ENCODE assay signal across 8 mouse cellular contexts in genomic region chr12:7776335-7776734, GRCm38 (mm10).
DNase-seq lines count a peak whose midpoint lies in the region; ATAC-seq lines count a peak whose summit lies in the region.

No protein-coding gene starts in this region.

- H3K27ac ChIP-seq in embryonic facial prominence, embryonic 14.5 days (replicated peaks; ENCODE audit: low read depth, low read length) = no peak overlapping the region
- H3K27ac ChIP-seq in midbrain, embryonic 14.5 days (replicated peaks; ENCODE audit: low read depth, low read length) = no peak overlapping the region

- WGBS in embryonic facial prominence, embryonic 14.5 days = 58% methylated on average over 3 of the region's 3 CpGs
- 26% methylated on average over 3 of the region's 3 CpGs for WGBS in midbrain, embryonic 14.5 days

- H3K4me3 ChIP-seq in embryonic facial prominence, embryonic 14.5 days (ENCODE audit: low read depth, low read length) = no peak overlapping the region
- no peak overlapping the region for H3K4me3 ChIP-seq in midbrain, embryonic 14.5 days (replicated peaks; ENCODE audit: low read depth, low read length)

- ATAC-seq in embryonic facial prominence, embryonic 14.5 days (ENCODE audit: low read depth) = peak; percentile 82
- peak; percentile 49; the same call in 1 of the 2 replicates for ATAC-seq in midbrain, embryonic 14.5 days (ENCODE audit: low FRiP score, low TSS enrichment)
- ATAC-seq in activated CD4-positive, CD25-positive, alpha-beta regulatory T cell, adult 4 months = no peak

- no peaks in the 10 kb centered on the region for H3K36me3 ChIP-seq in embryonic facial prominence, embryonic 14.5 days (ENCODE audit: control insufficient read depth, insufficient read depth, low read length)
- no peaks in the 10 kb centered on the region for H3K36me3 ChIP-seq in midbrain, embryonic 14.5 days (ENCODE audit: control insufficient read depth, insufficient read depth, low read length)

- no peaks in the 10 kb centered on the region for H3K9me3 ChIP-seq in embryonic facial prominence, embryonic 14.5 days (ENCODE audit: control insufficient read depth, low read length)
- H3K9me3 ChIP-seq in midbrain, embryonic 14.5 days (ENCODE audit: control insufficient read depth, low read length) = no peaks in the 10 kb centered on the region

- no peak overlapping the region for H3K9ac ChIP-seq in embryonic facial prominence, embryonic 14.5 days (ENCODE audit: low read depth, low read length)
- H3K9ac ChIP-seq in midbrain, embryonic 14.5 days (replicated peaks; ENCODE audit: low read length) = no peak overlapping the region

- no peak overlapping the region for H3K4me2 ChIP-seq in embryonic facial prominence, embryonic 14.5 days (ENCODE audit: low read depth, low read length)
- no peak overlapping the region for H3K4me2 ChIP-seq in midbrain, embryonic 14.5 days (ENCODE audit: low read length)

- no peaks in the 10 kb centered on the region for H3K4me1 ChIP-seq in embryonic facial prominence, embryonic 14.5 days (ENCODE audit: control insufficient read depth, insufficient read depth, low read length)
- 0 out of 2 replicates have a peak, but pooled peaks cover 3% of the 10 kb centered on the region for H3K4me1 ChIP-seq in midbrain, embryonic 14.5 days (ENCODE audit: control insufficient read depth, insufficient read depth, low read length)

- DNase-seq in layer of hippocampus, adult 11-12 months (ENCODE audit: low spot score) = peak; percentile 74
- DNase-seq in layer of hippocampus, postnatal 25 days (ENCODE audit: extremely low spot score in 1 of 2, low spot score in 1 of 2) = no peak
- peak; percentile 91 for DNase-seq in brain, adult 2 months (ENCODE audit: low read depth, low spot score)
- peak; percentile 78 for DNase-seq in embryonic facial prominence, embryonic 14.5 days (ENCODE audit: low spot score)
- peak; percentile 62 for DNase-seq in midbrain, embryonic 14.5 days
- no peak for DNase-seq in adrenal gland, postnatal 25 days
- no peak for DNase-seq in T-cell, adult 2 months (ENCODE audit: low spot score)

- H3K27me3 ChIP-seq in embryonic facial prominence, embryonic 14.5 days (replicated peaks; ENCODE audit: control insufficient read depth, insufficient read depth, low read length) = no peaks in the 10 kb centered on the region
- H3K27me3 ChIP-seq in midbrain, embryonic 14.5 days (ENCODE audit: control insufficient read depth, insufficient read depth, low read length) = no peaks in the 10 kb centered on the region

Comparison
In these comparisons a context has a peak if more than half of its experiments do, and no peak if none do; other contexts are left out.
1. DNase-seq: peak in layer of hippocampus, adult 11-12 months (single experiment), brain, adult 2 months (single experiment), embryonic facial prominence, embryonic 14.5 days (single experiment) and midbrain, embryonic 14.5 days (single experiment); none in layer of hippocampus, postnatal 25 days (0 of 2), adrenal gland, postnatal 25 days (single experiment) and T-cell, adult 2 months (single experiment).